9 mouse cellular contexts compared by ENCODE assay signal in the genomic region with DNA sequence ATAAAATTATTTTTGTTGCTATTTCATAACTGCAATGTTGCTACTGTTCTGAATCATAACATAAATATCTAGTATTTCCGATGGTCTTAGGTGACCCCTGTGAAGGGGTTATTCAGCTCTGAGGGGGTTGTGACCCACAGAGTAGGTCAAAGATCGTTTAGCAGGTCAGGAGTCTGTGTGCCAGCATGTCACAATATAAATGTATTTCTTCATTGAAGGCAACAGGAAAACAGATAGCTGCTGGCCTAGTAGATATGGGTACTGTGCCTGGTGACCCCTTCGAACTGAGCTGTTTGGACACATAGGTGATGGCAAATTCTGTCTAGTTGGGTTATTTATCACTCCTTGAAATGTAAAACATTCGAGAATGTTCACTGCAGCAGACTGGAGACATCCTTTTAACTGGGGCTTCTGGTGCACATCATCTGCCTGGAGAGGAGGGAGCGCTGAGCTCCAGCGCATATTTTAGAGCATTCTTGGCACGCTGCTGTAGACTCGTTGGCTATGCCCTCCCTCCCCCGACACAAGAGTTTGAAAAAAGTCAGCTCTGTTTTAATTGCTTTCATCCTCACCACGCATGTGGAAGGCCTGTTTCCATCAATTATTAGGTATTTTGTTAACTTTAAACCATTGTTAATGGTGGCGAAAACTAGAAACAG. TPM values are rescaled to one million over a fixed set of nuclear protein-coding genes. Genes with fewer than 3 reads are reported as not detected.
DNase-seq lines count a peak whose midpoint lies in the region; ATAC-seq lines count a peak whose summit lies in the region.
"Had no signal": no experiment of that assay in that cellular context is flagged by ENCODE, and none has a peak within 500 bp of the region (broad histone marks: within the 10 kb centered on the region; RNA-seq: fewer than 3 reads in every experiment).

No protein-coding gene starts in this region.

- no peaks in the 10 kb centered on the region for H3K9me3 ChIP-seq in intestine, embryonic 16.5 days (ENCODE audit: control insufficient read depth, low read length)
- H3K9me3 ChIP-seq: megakaryocyte, embryonic 14.5 days had no signal

- no peak for DNase-seq in frontal cortex, postnatal 25 days (ENCODE audit: low spot score in 2 of 2)
- DNase-seq in Muller cell, postnatal 12 days (ENCODE audit: inconsistent ontology term), result peak; percentile 85
- peak; percentile 19 for DNase-seq in left cerebral cortex, postnatal 4 days
- DNase-seq in retina, postnatal 1 day, result no peak
- DNase-seq in thymus, postnatal 0 days (ENCODE audit: low spot score), result no peak
- DNase-seq in adrenal gland, adult (ENCODE audit: inconsistent age in 2 of 2, low spot score in 1 of 2), result no peak

- H3K9ac ChIP-seq in intestine, embryonic 16.5 days (ENCODE audit: low read depth, low read length), result no peak overlapping the region

- H3K27ac ChIP-seq in intestine, embryonic 16.5 days (ENCODE audit: low read length), result peak overlapping the region; percentile 30; the same call in 1 of the 2 replicates

- no peaks in the 10 kb centered on the region for H3K36me3 ChIP-seq in intestine, embryonic 16.5 days (ENCODE audit: control insufficient read depth, insufficient read depth, low read length)

- peaks cover 13% of the 10 kb centered on the region; the same call in 1 of the 2 replicates for H3K4me1 ChIP-seq in intestine, embryonic 16.5 days (ENCODE audit: control insufficient read depth, insufficient read depth, low read length)

- intact Hi-C loops in left cerebral cortex, postnatal 4 days (cut with DNase I), result no loop called here

- H3K4me2 ChIP-seq in intestine, embryonic 16.5 days (ENCODE audit: low read depth, low read length), result no peak overlapping the region

- no peak overlapping the region for H3K4me3 ChIP-seq in intestine, embryonic 16.5 days (ENCODE audit: low read length)
- H3K4me3 ChIP-seq: megakaryocyte, embryonic 14.5 days had no signal

- peak; percentile 96 for ATAC-seq in frontal cortex, adult (ENCODE audit: low TSS enrichment)
- peak; percentile 83 for ATAC-seq in intestine, embryonic 16.5 days

- H3K27me3 ChIP-seq in intestine, embryonic 16.5 days (replicated peaks; ENCODE audit: control insufficient read depth, insufficient read depth, low read length), result no peaks in the 10 kb centered on the region
- H3K27me3 ChIP-seq: megakaryocyte, embryonic 14.5 days had no signal

- WGBS in intestine, embryonic 16.5 days, result 34% methylated on average over 11 of the region's 11 CpGs

RNA-seq across cellular contexts. Expression of a gene that starts 13.6 kb away (rescaled TPM):
- 2.5 and 2.8 TPM in 2 replicates for polyA plus RNA-seq in intestine, embryonic 16.5 days (2015; fragmentation: Nextera tagmentation; extraction: Ambion mirVana)
- total RNA-seq in left cerebral cortex, postnatal 4 days (2021), result 10 to 100 TPM; 33.5 to 37.1 TPM
- 0.80 and 1.1 TPM in 2 replicates for polyA plus RNA-seq in thymus, postnatal 0 days (2015; fragmentation: Nextera tagmentation; extraction: Ambion mirVana)

Comparison
In these comparisons a context has a peak if more than half of its experiments do, and no peak if none do; other contexts are left out.
1. DNase-seq: peak in Muller cell, postnatal 12 days (single experiment) and left cerebral cortex, postnatal 4 days (single experiment); none in frontal cortex, postnatal 25 days (0 of 2), retina, postnatal 1 day (single experiment), thymus, postnatal 0 days (single experiment) and adrenal gland, adult (0 of 2).